Mouse (Mus musculus): ENCODE data around the gene Fam89a. TPM values are rescaled to one million over a fixed set of nuclear protein-coding genes. Genes with fewer than 3 reads are reported as not detected.
A peak's percentile ranks its signal among the peaks of the same experiment; 100 is the strongest.

Fam89a gene
- polyA plus RNA-seq, 1 experiment from 2014 or later = 3.1 TPM

DNA sequence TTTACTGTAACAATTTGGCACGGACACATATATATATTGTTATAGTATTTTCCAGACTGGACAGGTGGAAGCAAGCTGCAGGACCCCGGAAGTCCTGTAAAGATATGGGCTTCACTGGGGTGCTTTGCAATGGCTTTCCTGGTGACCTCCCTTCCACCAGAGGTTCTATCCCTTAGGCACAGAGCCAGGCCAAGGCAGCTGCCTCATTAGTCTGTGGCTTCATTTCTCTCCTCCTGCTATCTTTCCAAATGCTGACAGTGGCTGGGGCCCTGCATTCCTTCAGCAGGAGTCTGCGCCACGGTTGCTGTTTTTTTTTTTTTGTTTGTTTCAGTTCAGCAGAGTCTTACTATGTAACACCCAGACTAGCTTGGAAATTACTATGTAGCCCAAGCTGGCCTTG, 40.1 kb upstream of the Fam89a start:
- H3K9ac ChIP-seq (ENCODE audit: low read depth, low read length) = no peak overlapping the region
- WGBS (ENCODE audit: insufficient replicate concordance) = 34% methylated on average over 4 of the region's 4 CpGs
- peak overlapping the region; percentile 66 for H3K4me3 ChIP-seq (ENCODE audit: low read depth, low read length)
- H3K4me2 ChIP-seq = peak overlapping the region; percentile 99
- no peak overlapping the region for H3K27ac ChIP-seq (ENCODE audit: low read depth, low read length)
- H3K4me1 ChIP-seq (ENCODE audit: control insufficient read depth, insufficient read depth, low read length) = peaks cover 17% of the 10 kb centered on the region
- H3K36me3 ChIP-seq (ENCODE audit: control insufficient read depth, insufficient read depth, low read length) = no peaks in the 10 kb centered on the region
- no peaks in the 10 kb centered on the region for H3K9me3 ChIP-seq (replicated peaks; ENCODE audit: control insufficient read depth, low read length)
- no peak for ATAC-seq (replicated peaks; ENCODE audit: insufficient number of reproducible peaks, low FRiP score, low TSS enrichment)
- peaks cover 44% of the 10 kb centered on the region for H3K27me3 ChIP-seq (ENCODE audit: control insufficient read depth, insufficient read depth, low read length)

DNA sequence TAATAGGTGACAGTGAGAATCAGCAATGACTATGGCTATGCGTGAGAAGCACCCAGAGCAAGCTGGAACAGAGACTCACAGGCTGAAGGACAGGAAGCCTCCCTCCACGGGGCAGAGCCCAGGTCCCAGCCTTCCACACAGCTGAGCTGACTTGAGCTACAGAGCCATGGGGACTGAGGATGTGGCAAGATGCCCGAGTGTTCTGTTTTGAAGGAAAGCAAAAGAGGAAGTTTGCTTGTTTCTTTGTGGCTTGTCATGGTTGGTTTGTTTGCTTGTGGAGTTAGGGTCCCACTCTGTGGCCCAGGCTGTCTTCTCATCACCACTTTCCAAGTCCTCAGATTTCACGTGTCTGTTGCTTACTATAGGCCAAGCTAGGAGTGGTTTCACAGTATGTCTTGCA, 39.0 kb upstream of the Fam89a start:
- ATAC-seq (replicated peaks; ENCODE audit: insufficient number of reproducible peaks, low FRiP score, low TSS enrichment) = no peak
- H3K27ac ChIP-seq (ENCODE audit: low read depth, low read length) = no peak overlapping the region

DNA sequence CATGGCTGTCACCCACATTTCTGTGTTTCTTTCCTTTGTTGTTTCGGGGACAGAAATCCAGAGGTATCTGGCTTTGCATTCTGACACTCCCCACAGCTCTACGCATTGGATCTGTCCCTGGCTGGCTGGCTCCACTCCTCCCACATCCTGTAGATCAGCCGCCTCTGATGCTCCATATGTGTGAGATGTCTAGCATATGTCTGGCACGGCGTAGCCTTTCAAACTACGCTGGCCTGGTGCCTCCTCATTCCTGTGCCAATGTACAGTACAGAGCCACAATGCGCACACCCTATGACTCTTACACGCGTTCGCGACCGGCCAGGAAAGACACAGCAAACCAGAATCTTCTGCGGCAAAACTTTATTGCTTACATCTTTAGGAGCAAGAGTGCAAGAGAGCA, 33.0 kb upstream of the Fam89a start:
- Histone ChIP-seq H3K9ac (ENCODE audit: low read depth, low read length) (no peak overlapping the region), H3K4me3 (ENCODE audit: low read depth, low read length) (no peak overlapping the region), H3K4me1 (ENCODE audit: control insufficient read depth, insufficient read depth, low read length) (peaks cover 19% of the 10 kb centered on the region), H3K9me3 (replicated peaks; ENCODE audit: control insufficient read depth, low read length) (no peaks in the 10 kb centered on the region), H3K27ac (ENCODE audit: low read depth, low read length) (no peak overlapping the region), H3K36me3 (ENCODE audit: control insufficient read depth, insufficient read depth, low read length) (no peaks in the 10 kb centered on the region), H3K4me2 (no peak overlapping the region), H3K27me3 (ENCODE audit: control insufficient read depth, insufficient read depth, low read length) (no peaks in the 10 kb centered on the region)
- 85% methylated on average over 13 of the region's 13 CpGs for WGBS (ENCODE audit: insufficient replicate concordance)
- no peak for ATAC-seq (replicated peaks; ENCODE audit: insufficient number of reproducible peaks, low FRiP score, low TSS enrichment)

More for the DNA sequence above, 39.0 kb upstream of the Fam89a start:
- Histone ChIP-seq H3K4me1 (ENCODE audit: control insufficient read depth, insufficient read depth, low read length) (peaks cover 17% of the 10 kb centered on the region), H3K9me3 (replicated peaks; ENCODE audit: control insufficient read depth, low read length) (no peaks in the 10 kb centered on the region), H3K4me2 (no peak overlapping the region), H3K4me3 (ENCODE audit: low read depth, low read length) (no peak overlapping the region), H3K9ac (ENCODE audit: low read depth, low read length) (no peak overlapping the region), H3K27me3 (ENCODE audit: control insufficient read depth, insufficient read depth, low read length) (peaks cover 37% of the 10 kb centered on the region), H3K36me3 (ENCODE audit: control insufficient read depth, insufficient read depth, low read length) (no peaks in the 10 kb centered on the region)
- 74% methylated on average over 4 of the region's 4 CpGs for WGBS (ENCODE audit: insufficient replicate concordance)

DNA sequence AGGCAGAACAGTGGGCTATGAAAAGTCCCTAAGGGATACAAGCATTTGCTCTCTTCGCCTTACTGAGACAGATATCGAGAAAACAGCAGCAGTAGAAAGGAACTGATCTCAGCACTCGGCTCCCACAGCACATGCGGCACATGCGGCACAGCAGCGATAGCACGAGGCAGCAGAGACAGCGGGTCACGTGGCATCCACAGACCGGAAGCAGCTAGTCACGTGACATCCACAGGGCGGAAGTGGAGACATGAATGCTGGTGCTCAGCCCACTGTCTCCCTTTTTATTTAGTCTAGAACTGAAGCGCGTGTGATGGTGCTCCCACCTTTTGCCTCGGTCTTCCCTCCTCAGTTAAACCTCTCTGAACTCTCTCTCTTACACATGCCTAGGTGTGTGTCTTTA, 31.6 kb upstream of the Fam89a start:
- H3K4me3 ChIP-seq (ENCODE audit: low read depth, low read length) = no peak overlapping the region
- peaks cover 22% of the 10 kb centered on the region for H3K4me1 ChIP-seq (ENCODE audit: control insufficient read depth, insufficient read depth, low read length)
- no peaks in the 10 kb centered on the region for H3K9me3 ChIP-seq (replicated peaks; ENCODE audit: control insufficient read depth, low read length)
- H3K27me3 ChIP-seq (ENCODE audit: control insufficient read depth, insufficient read depth, low read length) = no peaks in the 10 kb centered on the region
- no peak for ATAC-seq (replicated peaks; ENCODE audit: insufficient number of reproducible peaks, low FRiP score, low TSS enrichment)
- H3K9ac ChIP-seq (ENCODE audit: low read depth, low read length) = no peak overlapping the region
- no peak overlapping the region for H3K4me2 ChIP-seq
- no peaks in the 10 kb centered on the region for H3K36me3 ChIP-seq (ENCODE audit: control insufficient read depth, insufficient read depth, low read length)
- WGBS (ENCODE audit: insufficient replicate concordance) = 86% methylated on average over 15 of the region's 15 CpGs
- H3K27ac ChIP-seq (ENCODE audit: low read depth, low read length) = no peak overlapping the region

DNA sequence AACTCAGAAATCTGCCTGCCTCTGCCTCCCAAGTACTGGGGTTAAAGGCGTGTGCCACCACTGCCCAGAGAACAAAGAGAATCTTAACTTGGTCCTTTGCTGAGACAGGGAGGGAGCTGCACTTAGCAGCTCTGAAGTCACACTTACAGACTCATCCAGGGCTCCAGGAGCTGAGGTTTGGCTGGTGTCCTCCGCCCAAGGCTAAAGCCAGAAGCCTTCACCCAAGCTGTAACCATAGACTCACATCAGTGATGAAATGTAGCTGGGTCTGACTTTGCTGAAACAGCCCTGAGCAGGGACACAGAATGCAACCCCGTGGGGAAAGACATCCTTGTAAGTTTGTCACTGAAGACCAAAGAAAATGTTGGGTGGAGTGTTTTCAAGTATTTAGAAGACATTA, 30.8 kb upstream of the Fam89a start:
- Histone ChIP-seq H3K9ac (ENCODE audit: low read depth, low read length) (no peak overlapping the region), H3K4me3 (ENCODE audit: low read depth, low read length) (no peak overlapping the region), H3K4me1 (ENCODE audit: control insufficient read depth, insufficient read depth, low read length) (peaks cover 22% of the 10 kb centered on the region), H3K4me2 (no peak overlapping the region), H3K36me3 (ENCODE audit: control insufficient read depth, insufficient read depth, low read length) (no peaks in the 10 kb centered on the region), H3K9me3 (replicated peaks; ENCODE audit: control insufficient read depth, low read length) (no peaks in the 10 kb centered on the region), H3K27me3 (ENCODE audit: control insufficient read depth, insufficient read depth, low read length) (peaks cover under 1% of the 10 kb centered on the region), H3K27ac (ENCODE audit: low read depth, low read length) (no peak overlapping the region)
- ATAC-seq (replicated peaks; ENCODE audit: insufficient number of reproducible peaks, low FRiP score, low TSS enrichment) = no peak
- WGBS (ENCODE audit: insufficient replicate concordance) = 76% methylated on average over 3 of the region's 3 CpGs

DNA sequence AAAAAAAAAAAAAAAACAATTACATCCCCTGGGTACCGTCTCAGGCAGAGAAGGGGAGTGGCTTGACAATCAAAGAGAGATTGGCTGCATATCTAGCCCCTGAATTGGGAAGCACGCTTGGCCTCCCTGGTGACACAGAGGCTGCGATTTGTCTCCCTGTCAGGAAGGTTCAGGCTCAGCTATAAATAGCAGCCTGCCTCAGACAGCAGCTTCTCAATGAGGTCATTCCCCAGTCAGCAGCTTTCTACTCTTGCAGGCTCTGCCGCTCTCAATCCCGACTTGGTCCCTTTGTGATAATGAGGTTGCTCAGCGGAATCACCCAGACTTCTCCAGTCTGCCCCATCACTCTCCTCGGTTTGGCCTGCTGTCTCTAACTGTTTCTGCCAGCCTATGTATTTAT, 28.6 kb upstream of the Fam89a start:
- Histone ChIP-seq H3K36me3 (ENCODE audit: control insufficient read depth, insufficient read depth, low read length) (no peaks in the 10 kb centered on the region), H3K4me2 (peak overlapping the region; percentile 27), H3K9me3 (replicated peaks; ENCODE audit: control insufficient read depth, low read length) (no peaks in the 10 kb centered on the region), H3K27ac (ENCODE audit: low read depth, low read length) (peak overlapping the region; percentile 91), H3K4me3 (ENCODE audit: low read depth, low read length) (no peak overlapping the region; the same call in 1 of the 2 replicates), H3K4me1 (ENCODE audit: control insufficient read depth, insufficient read depth, low read length) (peaks cover 29% of the 10 kb centered on the region), H3K9ac (ENCODE audit: low read depth, low read length) (peak overlapping the region; percentile 62), H3K27me3 (ENCODE audit: control insufficient read depth, insufficient read depth, low read length) (peaks cover 3% of the 10 kb centered on the region)
- ATAC-seq (replicated peaks; ENCODE audit: insufficient number of reproducible peaks, low FRiP score, low TSS enrichment) = peak; percentile 70
- 3% methylated on average over 7 of the region's 7 CpGs for WGBS (ENCODE audit: insufficient replicate concordance)

DNA sequence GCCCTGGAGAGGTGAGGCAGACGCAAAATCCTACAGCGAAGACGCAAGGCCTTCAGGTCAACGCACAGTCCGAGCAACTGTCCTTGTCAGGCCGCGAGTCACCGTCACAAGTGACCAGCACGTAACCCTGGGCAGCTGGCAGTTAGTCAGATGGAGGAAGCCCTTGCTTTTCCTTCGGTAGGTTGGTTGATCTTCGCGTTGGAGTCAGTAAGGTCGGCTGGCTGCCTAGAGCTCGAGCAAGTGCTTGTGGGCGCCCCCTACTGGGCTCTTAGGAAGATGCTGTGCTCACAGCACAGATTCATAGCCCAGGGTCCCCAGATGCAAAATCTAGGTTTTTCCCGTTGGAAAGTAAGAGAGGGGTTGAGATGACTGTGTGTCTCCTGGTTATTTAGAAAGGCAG, 24.1 kb upstream of the Fam89a start:
- Histone ChIP-seq H3K27ac (ENCODE audit: low read depth, low read length) (no peak overlapping the region), H3K9ac (ENCODE audit: low read depth, low read length) (no peak overlapping the region), H3K4me2 (peak overlapping the region; percentile 51), H3K36me3 (ENCODE audit: control insufficient read depth, insufficient read depth, low read length) (no peaks in the 10 kb centered on the region), H3K27me3 (ENCODE audit: control insufficient read depth, insufficient read depth, low read length) (peaks cover 6% of the 10 kb centered on the region), H3K9me3 (replicated peaks; ENCODE audit: control insufficient read depth, low read length) (no peaks in the 10 kb centered on the region), H3K4me3 (ENCODE audit: low read depth, low read length) (0 out of 2 replicates have a peak overlapping the region, but pooled peaks have one; percentile 5), H3K4me1 (ENCODE audit: control insufficient read depth, insufficient read depth, low read length) (peaks cover 16% of the 10 kb centered on the region)
- 16% methylated on average over 16 of the region's 16 CpGs for WGBS (ENCODE audit: insufficient replicate concordance)
- ATAC-seq (replicated peaks; ENCODE audit: insufficient number of reproducible peaks, low FRiP score, low TSS enrichment) = no peak

DNA sequence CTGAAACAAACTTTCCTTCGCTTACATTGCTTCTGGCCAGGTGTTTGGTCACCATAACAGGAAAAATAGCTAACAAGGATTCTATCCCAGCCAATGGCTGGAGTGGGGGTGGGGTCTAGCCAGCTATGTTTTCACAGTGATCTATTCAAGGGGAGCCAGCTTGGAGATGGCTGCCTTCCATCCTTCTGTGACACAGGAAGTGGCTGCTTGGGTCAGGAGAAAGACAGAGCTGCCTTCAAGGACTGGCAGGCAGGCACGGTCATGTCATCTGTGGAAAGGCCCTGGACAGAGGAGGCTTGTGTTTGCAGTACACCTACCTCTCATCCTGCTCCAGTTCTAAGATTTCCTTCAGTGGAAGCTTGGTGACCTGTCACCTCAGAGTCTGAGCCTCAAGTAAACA, 20.8 kb upstream of the Fam89a start:
- 64% methylated on average over 2 of the region's 2 CpGs for WGBS (ENCODE audit: insufficient replicate concordance)
- H3K4me1 ChIP-seq (ENCODE audit: control insufficient read depth, insufficient read depth, low read length) = peaks cover 6% of the 10 kb centered on the region; the same call in 1 of the 2 replicates
- no peak overlapping the region for H3K4me3 ChIP-seq (ENCODE audit: low read depth, low read length)
- no peak overlapping the region for H3K27ac ChIP-seq (ENCODE audit: low read depth, low read length)
- no peak for ATAC-seq (replicated peaks; ENCODE audit: insufficient number of reproducible peaks, low FRiP score, low TSS enrichment)
- H3K9ac ChIP-seq (ENCODE audit: low read depth, low read length) = no peak overlapping the region
- H3K27me3 ChIP-seq (ENCODE audit: control insufficient read depth, insufficient read depth, low read length) = peaks cover 6% of the 10 kb centered on the region
- H3K36me3 ChIP-seq (ENCODE audit: control insufficient read depth, insufficient read depth, low read length) = no peaks in the 10 kb centered on the region
- H3K9me3 ChIP-seq (replicated peaks; ENCODE audit: control insufficient read depth, low read length) = no peaks in the 10 kb centered on the region
- no peak overlapping the region for H3K4me2 ChIP-seq

DNA sequence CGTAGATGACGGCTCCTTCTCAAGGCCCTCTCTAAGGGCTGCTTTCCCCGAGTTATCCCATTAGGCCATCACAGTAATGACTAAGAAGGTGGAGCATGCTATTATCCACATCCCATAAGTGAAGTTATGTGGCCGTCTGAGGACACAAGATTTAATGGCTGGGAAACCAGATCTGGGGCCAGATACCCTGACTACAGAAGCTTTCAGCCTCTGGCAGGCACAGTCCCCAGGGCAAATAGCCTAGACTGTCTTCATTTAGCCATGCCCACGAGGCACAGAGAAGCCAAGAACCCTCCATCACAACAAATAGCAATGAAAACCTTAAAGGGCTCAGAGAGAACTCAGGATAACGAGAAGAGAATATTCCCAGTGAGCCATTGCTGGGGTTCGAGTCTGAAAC, 11.4 kb upstream of the Fam89a start:
- H3K27me3 ChIP-seq (ENCODE audit: control insufficient read depth, insufficient read depth, low read length) = no peaks in the 10 kb centered on the region
- H3K36me3 ChIP-seq (ENCODE audit: control insufficient read depth, insufficient read depth, low read length) = no peaks in the 10 kb centered on the region
- no peak overlapping the region for H3K4me3 ChIP-seq (ENCODE audit: low read depth, low read length)
- no peak for ATAC-seq (replicated peaks; ENCODE audit: insufficient number of reproducible peaks, low FRiP score, low TSS enrichment)
- no peak overlapping the region for H3K9ac ChIP-seq (ENCODE audit: low read depth, low read length)
- no peaks in the 10 kb centered on the region for H3K4me1 ChIP-seq (ENCODE audit: control insufficient read depth, insufficient read depth, low read length)
- H3K27ac ChIP-seq (ENCODE audit: low read depth, low read length) = no peak overlapping the region
- 69% methylated on average over 7 of the region's 7 CpGs for whole genome bisulfite sequencing (ENCODE audit: insufficient replicate concordance)
- no peak overlapping the region for H3K4me2 ChIP-seq
- no peaks in the 10 kb centered on the region for H3K9me3 ChIP-seq (replicated peaks; ENCODE audit: control insufficient read depth, low read length)

All from heart, embryonic 11.5 days (tissue).